Mouse (Mus musculus) right cerebral cortex, postnatal 14 days (tissue): Measurements from ENCODE around the gene Sertad4.

Experiments
- DNase-seq: peaks from one replicate; pipeline ENCODE4 v3.0.0; 2022

Sertad4 gene

GRCm38 (mm10) chr1:192800338-192800737 lies 55.2 kb downstream of the Sertad4 start:
- DNase-seq: no peak

GRCm38 (mm10) chr1:192799165-192799991 lies 56.2 kb downstream of the Sertad4 start:
- DNase-seq: no peak

- DNase-seq: no peak
These were observed 57.1 kb downstream of the Sertad4 start for GRCm38 (mm10) chr1:192798212-192799164.

- DNase-seq: no peak
These were observed 58.6 kb downstream of the Sertad4 start for GRCm38 (mm10) chr1:192797011-192797274.

- DNase-seq: no peak
These were observed 59.1 kb downstream of the Sertad4 start for GRCm38 (mm10) chr1:192796201-192797010.

GRCm38 (mm10) chr1:192794957-192795745 lies 60.4 kb downstream of the Sertad4 start:
- no peak for DNase-seq
